Mouse (Mus musculus) bone marrow, adult 2 months (tissue): Measurements from ENCODE around the gene Sec1.

Source experiments
- CTCF ChIP-seq: fragments of 200-500 bp; IDR thresholded peaks from 2 replicates; pipeline ENCODE4 v1.5.1; 2011; ENCODE audit warnings: low read length, control low read depth; ENCODE audit not compliant: control insufficient read depth, insufficient read depth
- POLR2A ChIP-seq: fragments of 200-500 bp; IDR thresholded peaks from 2 replicates; pipeline ENCODE4 v1.6.1; 2011; ENCODE audit warnings: low read depth, mild to moderate bottlenecking, control low read depth, low read length, borderline replicate concordance; ENCODE audit not compliant: control insufficient read depth

DNA sequence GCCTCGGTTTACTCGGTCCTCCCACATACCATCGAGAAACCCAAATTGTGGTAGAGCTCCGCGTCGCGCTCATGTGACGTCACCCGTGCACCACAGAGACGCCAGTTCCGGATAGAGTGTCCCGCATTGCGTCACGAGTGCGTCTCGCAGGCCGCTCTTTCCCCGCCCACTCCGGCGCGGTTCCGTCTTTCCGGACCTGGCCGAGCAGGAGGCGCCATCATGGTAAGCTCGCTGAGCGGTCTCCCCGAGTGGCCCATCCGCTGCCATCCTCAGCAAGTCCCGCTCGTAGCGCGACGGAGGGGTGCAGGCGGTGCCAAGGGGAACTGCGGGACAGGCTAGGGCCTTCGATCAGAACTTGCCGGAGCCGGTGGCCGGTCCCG is 23.7 kb upstream of the Sec1 start, which contains the start of gene Sphk2:
- peak; percentile 15; the same call in 1 of the 2 replicates for TF ChIP-seq CTCF
- TF ChIP-seq POLR2A, result peak; percentile 96
